Mouse (Mus musculus): ENCODE measurements at regions not wholly inside any gene's neighbourhood (a gene's known extent, or its start where the extent isn't known, plus 50 kb on each side); places are given as distances from the start of the nearest gene placed in this dataset.

DNA sequence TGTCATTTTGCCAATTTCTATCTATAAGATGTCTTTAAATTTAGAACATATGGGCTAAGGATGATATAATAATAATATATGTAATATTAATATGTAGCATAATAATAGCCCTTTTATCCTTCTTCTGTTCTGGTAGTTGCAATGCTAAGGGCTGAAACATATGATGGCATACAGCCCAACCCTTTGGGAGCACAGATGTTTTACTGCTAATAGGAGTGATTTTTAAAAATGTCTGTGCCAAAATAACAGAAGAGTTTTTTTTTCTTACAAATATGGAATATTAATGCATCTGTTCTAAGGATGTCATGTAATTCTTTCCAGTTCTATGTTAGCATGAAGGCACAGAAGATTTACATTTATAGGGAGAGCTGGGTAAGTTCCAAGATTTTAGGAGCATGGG is 122.5 kb upstream of the Pdzrn3 start:
- ATAC-seq (ENCODE audit: poor library complexity, severe bottlenecking) = no peak

DNA sequence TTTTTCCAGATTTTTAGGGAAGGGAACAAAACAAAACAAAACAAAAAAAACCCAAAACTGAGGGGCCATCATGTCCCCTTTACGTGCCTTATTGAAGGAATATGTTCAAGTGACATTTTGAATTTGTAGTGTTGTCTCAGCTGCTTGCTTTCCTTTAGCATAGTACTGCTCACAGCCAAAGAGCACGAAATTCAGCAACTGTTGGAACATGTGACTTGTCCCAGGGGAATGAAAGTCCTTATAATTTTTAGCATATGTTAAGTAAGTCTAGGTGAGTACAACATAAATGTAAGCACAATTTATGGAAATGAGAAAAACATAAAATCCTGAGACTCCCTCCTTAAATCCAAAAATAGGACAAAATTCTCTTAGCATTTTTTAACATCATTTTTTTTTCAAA is 110.8 kb upstream of the Pdzrn3 start:
- no peak for ATAC-seq (ENCODE audit: poor library complexity, severe bottlenecking)

DNA sequence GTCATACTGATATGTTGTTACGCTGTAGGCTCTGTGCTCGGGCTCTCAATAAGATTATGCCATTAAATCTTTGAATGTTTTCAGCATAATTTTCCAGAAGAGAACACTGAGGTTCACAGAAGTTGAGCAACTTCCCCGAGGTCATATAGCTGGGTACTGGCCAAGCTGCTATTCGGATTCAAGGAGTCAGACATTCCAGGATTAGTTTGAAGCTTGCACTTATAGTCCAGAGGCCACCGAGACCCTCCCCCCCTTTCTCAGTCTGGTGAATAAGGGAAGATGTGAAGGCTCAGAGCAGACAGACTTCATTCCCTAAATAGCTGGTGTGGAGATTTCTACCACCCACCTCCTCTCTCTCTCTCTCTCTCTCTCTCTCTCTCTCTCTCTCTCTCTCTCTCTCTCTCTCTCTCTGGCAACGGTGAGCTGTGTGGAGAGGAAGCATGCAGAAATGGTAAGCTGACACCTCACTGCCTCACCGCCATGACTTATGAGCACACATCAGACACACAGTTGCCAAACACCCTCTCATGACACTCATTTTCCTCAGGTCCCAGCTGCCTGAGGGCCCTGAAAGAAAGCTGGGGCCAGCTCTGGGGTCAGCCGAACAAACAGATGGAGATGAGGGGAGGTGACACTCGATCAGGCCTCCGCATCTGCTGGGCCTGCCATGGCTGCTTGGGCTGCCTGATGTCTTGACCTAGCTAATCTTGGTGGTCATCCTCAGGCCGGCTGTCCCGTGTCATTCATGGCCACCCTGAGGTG is 107.0 kb upstream of the Pdzrn3 start:
- ATAC-seq (ENCODE audit: poor library complexity, severe bottlenecking) = no peak

DNA sequence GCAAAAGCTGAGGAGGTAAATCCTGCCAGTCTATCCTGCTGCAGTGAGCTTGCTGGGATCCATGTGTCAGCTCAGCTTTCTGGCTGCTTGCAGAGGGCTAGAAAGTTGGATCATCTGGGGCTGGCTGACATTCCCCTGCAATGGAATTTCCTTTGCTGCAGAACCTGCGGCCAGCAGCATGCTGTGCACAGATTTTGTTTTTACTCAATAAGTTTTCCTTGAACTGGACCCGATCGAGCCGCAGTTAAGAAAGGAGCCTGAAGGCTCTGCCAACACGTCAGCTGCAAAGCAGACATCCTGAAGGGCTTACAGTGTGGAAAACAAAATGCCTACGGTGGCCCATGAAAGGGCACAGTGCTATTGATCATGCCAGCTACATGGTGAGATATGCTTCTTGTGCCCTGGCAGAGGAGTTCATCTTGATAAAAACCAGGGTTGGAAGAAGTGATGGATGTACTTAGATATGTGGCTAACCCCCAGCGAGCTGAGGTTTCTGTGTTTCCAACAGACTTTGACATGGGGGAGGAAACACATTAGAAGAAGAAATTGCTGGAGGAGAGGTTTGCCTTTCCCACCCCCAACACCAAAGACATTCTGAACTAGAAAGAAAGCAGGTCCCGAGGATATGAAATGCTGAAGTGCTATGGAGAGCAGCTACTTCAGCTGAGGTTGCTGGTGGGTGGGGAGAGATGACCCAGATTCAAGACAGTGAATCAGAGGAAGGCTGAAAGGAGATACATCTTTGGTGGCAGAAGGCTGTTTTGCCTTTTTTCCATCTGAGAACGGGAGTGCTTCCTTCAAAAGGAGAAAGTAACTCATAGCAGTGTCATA is 105.2 kb upstream of the Pdzrn3 start:
- ATAC-seq (ENCODE audit: poor library complexity, severe bottlenecking) = no peak

DNA sequence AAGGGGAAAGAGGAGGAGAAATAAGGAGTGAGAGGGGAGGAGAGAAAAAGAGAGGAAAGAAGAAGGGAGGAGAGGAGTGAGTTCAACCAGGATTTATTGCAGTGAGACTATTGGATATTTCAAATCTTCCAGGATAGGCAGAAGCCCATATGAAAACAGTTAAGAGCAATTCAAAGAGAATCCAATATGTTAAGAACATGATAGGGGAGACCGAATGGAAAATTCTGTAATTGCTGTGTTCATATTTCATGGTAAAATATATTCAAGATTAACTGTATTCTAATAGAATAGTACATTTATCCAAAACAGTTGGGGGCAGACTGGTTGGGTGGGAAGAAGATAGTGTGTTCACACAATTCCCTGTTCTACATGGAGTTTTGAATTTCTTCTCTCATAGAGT is 96.3 kb upstream of the Pdzrn3 start:
- no peak for ATAC-seq (ENCODE audit: poor library complexity, severe bottlenecking)

DNA sequence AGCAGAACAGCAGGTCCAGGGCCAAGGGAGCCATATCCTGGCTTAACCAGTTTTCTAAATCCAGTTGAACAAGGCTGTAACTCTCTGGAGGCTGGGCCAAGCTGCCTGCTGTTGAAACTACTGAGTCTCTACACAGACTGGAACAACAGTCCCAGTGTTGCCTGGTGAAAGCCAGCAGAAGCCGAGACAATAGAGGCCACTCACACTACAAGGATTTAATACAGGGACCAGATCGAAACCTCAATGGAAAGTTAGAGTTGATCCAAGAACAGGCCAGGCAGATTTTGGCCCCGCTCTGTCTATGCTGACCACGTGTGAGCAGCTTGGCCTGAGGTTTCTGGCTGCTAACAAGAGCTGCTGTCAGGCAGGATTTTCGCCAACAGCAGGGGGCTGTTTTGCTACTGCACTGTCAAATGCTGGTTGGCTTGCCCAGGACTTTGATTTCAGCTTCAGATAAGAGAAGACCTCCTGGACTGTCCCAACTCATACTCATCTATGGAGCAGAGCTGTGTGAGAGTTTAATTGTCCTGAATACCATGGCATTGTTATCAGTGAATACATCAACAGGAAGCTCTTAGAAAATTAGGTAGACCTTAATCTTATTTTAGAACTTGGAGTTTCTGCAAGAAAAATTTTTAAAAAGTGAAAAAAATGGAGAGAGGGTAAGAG is 95.7 kb upstream of the Pdzrn3 start:
- no peak for ATAC-seq (ENCODE audit: poor library complexity, severe bottlenecking)

DNA sequence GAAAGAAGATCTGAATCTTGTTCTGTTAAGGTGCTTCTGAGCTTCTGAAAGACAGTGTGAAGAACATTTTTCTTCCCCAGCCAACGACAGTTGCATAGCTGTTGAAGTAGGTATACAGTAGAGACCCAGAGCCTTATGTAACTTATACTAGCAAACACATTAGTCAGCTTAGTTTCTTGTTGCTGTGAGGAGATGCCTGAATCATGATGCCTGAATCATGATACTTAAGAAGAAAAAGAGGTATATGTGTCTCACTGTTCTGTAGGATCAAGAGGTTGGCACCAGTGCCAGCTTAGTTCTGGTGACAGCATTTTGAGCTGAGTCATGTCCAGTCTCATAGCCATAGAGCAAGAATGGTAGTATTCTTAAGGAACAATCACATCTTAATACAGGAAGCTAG is 87.2 kb upstream of the Pdzrn3 start:
- no peak for ATAC-seq (ENCODE audit: poor library complexity, severe bottlenecking)

DNA sequence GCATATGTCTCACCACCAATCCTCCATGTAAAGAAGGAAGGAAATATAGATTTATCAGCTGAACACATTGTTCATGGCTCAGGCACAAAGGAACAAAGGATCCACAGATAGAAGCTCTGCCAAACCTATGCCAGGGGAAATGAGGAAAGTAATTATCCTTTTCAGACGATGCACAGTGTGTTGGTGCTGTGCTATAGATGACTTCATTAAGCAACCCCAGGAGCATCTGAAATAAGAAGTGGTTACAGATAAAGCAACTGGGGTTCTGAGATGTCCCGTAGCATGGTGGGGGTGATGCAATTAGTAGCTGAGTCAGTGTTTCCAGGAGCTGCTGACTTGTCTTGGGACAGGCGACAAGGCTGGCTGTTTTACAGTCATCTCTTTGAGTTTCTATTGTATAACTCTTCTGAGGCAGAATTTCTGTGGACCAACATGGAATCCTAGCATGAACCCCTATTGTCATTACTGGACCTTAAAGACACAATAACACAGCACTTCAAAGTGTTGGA is 86.2 kb upstream of the Pdzrn3 start:
- no peak for ATAC-seq (ENCODE audit: poor library complexity, severe bottlenecking)

DNA sequence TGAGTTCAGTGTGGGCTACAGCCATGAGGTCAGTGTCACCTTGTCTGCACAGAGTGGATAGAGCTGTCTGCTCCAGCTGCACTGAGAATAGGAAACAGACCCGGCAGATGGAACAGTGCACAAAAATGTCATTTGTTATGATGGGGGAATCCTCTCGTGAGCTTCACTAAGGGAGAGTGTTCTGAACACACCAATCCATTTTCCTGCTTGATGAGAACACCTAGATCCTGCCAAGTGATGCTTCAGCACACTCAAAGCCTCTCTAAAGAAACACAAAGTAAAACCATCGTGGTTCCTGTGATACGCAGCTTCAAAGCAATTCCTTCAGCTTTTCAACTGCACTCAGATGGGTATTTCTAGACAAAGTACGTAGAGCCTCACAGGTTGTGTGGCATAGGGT is 69.0 kb upstream of the Pdzrn3 start:
- ATAC-seq (ENCODE audit: poor library complexity, severe bottlenecking) = no peak

DNA sequence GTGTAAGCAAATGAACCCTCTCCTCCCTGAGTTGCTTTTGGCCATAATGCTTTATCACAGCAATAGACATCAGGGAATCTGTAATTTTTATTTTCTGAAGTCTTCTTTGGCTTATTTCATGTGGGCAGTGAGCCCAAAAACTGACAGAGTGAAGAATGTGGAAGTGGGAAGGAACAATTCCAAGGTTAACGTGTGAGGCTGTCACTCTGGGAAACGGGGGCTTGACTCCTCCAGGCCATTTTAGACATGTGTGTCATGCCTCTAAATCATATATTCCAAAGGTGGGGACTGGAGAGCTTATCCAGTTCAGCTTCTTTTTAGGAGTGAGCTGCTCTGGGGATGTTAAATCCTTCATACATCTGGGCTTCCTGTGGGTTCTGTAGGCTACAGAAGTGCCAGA is 68.6 kb upstream of the Pdzrn3 start:
- no peak for ATAC-seq (ENCODE audit: poor library complexity, severe bottlenecking)

DNA sequence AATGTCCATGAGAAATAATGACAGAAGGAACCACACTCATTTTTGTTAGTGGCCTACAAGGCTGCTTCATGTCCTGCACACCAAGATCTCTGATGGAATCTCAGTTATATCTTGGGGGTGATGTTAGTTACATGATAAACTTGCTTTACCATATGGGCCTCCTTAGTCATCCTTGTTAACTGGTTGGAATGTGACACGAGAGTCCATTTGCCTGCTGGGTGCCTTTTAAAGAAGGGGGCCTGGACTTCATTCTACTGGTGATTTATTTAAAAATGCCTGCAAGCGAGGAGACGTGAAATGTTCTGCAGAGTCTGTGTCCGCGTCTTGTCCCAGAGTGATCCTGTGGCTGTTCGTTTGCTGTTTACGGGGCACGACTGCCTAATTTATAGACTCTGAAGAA is 55.1 kb upstream of the Pdzrn3 start:
- ATAC-seq (ENCODE audit: poor library complexity, severe bottlenecking) = no peak

DNA sequence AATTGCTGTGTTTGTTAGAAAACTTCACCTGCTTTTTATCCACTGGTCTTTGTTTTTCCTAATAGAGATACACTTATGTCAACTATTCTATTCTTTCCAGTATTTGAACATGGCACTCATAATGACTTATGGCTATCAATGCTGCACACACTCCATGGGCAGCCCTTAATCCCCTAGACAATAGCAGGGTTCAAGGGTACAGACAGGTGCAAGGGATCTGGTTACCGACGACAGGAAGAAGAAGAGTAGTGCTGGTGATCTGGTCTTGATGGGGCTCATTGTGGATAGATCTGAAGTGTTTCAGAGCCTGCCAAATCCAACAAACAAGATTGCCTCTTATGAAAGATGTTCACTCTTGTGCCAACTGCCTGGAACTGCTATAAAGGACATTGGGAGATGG is 51.9 kb upstream of the Pdzrn3 start:
- no peak for ATAC-seq (ENCODE audit: poor library complexity, severe bottlenecking)
